Mouse (Mus musculus): Measurements from ENCODE around the gene Gys1. TPM values are rescaled to one million over a fixed set of nuclear protein-coding genes. Genes with fewer than 3 reads are reported as not detected.

Gys1 gene
- polyA plus RNA-seq, 2 experiments: 35.8 to 44.1 TPM

DNA sequence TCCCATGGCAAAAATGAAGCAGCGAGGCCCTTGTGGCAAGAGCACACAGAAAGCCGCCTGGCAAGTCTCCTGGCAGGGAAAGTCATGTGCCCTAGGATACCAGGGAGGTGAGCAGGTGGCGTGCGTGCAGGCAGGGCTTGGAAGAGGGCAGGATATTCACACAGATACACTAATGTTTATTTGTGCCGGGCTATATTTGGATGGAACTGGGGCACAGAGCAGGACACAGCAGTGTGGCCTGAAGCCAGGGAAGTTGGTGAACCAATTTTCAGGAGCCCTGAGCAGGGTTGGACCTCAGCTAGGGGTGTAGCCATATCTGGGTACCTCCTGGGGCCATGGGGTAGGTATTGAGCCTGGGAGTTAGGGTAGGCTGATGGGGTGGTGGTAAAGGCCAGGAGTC is 58.3 kb downstream of the Gys1 start:
- Histone ChIP-seq H3K9me3 (ENCODE audit: control insufficient read depth, low read length) (no peaks in the 10 kb centered on the region), H3K4me3 (replicated peaks; ENCODE audit: low read length) (no peak overlapping the region), H3K27me3 (ENCODE audit: control insufficient read depth, insufficient read depth, low read length) (no peaks in the 10 kb centered on the region), H3K4me2 (replicated peaks; ENCODE audit: low read depth, low read length, severe bottlenecking) (no peak overlapping the region), H3K4me1 (ENCODE audit: control insufficient read depth, insufficient read depth, low read length) (peaks cover 11% of the 10 kb centered on the region), H3K36me3 (ENCODE audit: control insufficient read depth, insufficient read depth, low read length) (peaks cover 62% of the 10 kb centered on the region), H3K27ac (replicated peaks; ENCODE audit: low read depth, low read length) (no peak overlapping the region), H3K9ac (ENCODE audit: low read depth, low read length, severe bottlenecking) (no peak overlapping the region)
- DNase-seq (ENCODE audit: low spot score) (no peak), ATAC-seq (ENCODE audit: low FRiP score, low read depth) (no peak)
- WGBS: 93% methylated on average over 5 of the region's 5 CpGs
- no peak for TF ChIP-seq POLR2A (IDR thresholded peaks at IDR 0.05; ENCODE audit: borderline replicate concordance, extremely low read depth, insufficient read depth, insufficient read length)

DNA sequence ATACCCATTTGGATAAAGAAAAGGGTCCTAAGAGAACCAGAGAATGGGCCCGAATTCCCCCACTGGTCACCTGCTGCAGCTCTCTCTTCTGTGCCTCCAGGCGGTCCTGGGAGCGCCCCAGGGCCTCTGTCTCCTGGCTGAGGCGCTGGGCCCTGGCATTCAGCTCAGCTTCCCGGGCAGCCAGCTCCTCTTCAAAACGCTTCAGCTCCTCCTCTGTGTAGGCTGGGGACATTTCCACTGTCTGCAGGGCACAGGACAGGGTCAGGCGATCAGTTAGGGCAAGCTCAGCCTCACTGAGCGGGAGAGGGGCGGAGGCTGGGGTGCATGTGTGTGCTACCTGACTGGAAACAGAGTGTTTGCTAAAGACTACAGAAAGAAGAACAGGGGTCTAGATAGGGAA is 59.9 kb downstream of the Gys1 start:
- no peak overlapping the region for H3K27ac ChIP-seq (replicated peaks; ENCODE audit: low read depth, low read length)
- 86% methylated on average over 9 of the region's 9 CpGs for WGBS
- no peak overlapping the region for H3K9ac ChIP-seq (ENCODE audit: low read depth, low read length, severe bottlenecking)
- no peaks in the 10 kb centered on the region for H3K27me3 ChIP-seq (ENCODE audit: control insufficient read depth, insufficient read depth, low read length)
- peaks cover 7% of the 10 kb centered on the region; the same call in 1 of the 2 replicates for H3K4me1 ChIP-seq (ENCODE audit: control insufficient read depth, insufficient read depth, low read length)
- ATAC-seq (ENCODE audit: low FRiP score, low read depth) (no peak), DNase-seq (ENCODE audit: low spot score) (no peak)
- H3K4me2 ChIP-seq (replicated peaks; ENCODE audit: low read depth, low read length, severe bottlenecking): no peak overlapping the region
- H3K4me3 ChIP-seq (replicated peaks; ENCODE audit: low read length): no peak overlapping the region
- TF ChIP-seq POLR2A (IDR thresholded peaks at IDR 0.05; ENCODE audit: borderline replicate concordance, extremely low read depth, insufficient read depth, insufficient read length): no peak
- peaks cover 78% of the 10 kb centered on the region for H3K36me3 ChIP-seq (ENCODE audit: control insufficient read depth, insufficient read depth, low read length)
- H3K9me3 ChIP-seq (ENCODE audit: control insufficient read depth, low read length): no peaks in the 10 kb centered on the region

DNA sequence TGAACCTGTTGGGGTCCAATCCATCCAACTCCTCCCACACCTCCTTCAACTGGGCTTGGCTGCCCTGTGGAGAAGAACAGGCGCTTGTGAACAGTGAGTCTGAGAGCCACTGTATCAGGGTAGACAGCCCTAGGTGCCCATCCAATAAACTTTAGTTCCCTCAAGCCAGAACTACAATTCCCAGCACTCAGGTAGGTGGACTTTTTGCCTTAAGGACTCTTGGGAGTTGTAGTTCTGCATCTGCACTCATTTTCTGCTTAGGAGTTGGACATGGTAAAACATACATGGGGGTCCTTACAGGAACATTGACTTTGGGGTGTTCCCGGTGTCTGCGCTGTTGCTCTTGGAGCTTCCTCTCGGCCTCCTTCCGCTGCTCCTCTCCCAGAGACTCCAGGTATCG is 63.8 kb downstream of the Gys1 start:
- peaks cover 95% of the 10 kb centered on the region for H3K36me3 ChIP-seq (ENCODE audit: control insufficient read depth, insufficient read depth, low read length)
- H3K4me3 ChIP-seq (replicated peaks; ENCODE audit: low read length): no peak overlapping the region
- no peak overlapping the region for H3K27ac ChIP-seq (replicated peaks; ENCODE audit: low read depth, low read length)
- H3K9me3 ChIP-seq (ENCODE audit: control insufficient read depth, low read length): no peaks in the 10 kb centered on the region
- TF ChIP-seq POLR2A (IDR thresholded peaks at IDR 0.05; ENCODE audit: borderline replicate concordance, extremely low read depth, insufficient read depth, insufficient read length): no peak
- WGBS: 95% methylated on average over 6 of the region's 6 CpGs
- no peak for DNase-seq (ENCODE audit: low spot score)
- ATAC-seq (ENCODE audit: low FRiP score, low read depth): no peak
- no peak overlapping the region for H3K9ac ChIP-seq (ENCODE audit: low read depth, low read length, severe bottlenecking)
- no peaks in the 10 kb centered on the region for H3K4me1 ChIP-seq (ENCODE audit: control insufficient read depth, insufficient read depth, low read length)
- no peaks in the 10 kb centered on the region for H3K27me3 ChIP-seq (ENCODE audit: control insufficient read depth, insufficient read depth, low read length)
- H3K4me2 ChIP-seq (replicated peaks; ENCODE audit: low read depth, low read length, severe bottlenecking): no peak overlapping the region

Small RNAs within 50 kb of the gene (microRNA-seq; reads per million reads assigned to microRNA genes)
- gene Gm22133: not detected

Other genes starting within 250 kb of the Gys1 start
Only the 30 nearest of the 32 such genes appear.
- 1.4 and 1.5 TPM in 2 replicates for gene Ccdc155, start 230.0 kb upstream of the Gys1 start, polyA plus RNA-seq (2012; rRNA removed)
- gene Ccdc155, start 230.0 kb upstream of the Gys1 start, polyA plus RNA-seq (2014; fragmentation: Nextera tagmentation; extraction: Ambion mirVana): 0.79 and 1.2 TPM in 2 replicates
- 3.0 and 4.8 TPM in 2 replicates for gene Dkkl1, start 222.7 kb upstream of the Gys1 start, polyA plus RNA-seq (2012; rRNA removed)
- 9.0 and 14.8 TPM in 2 replicates for gene Dkkl1, start 222.7 kb upstream of the Gys1 start, polyA plus RNA-seq (2014; fragmentation: Nextera tagmentation; extraction: Ambion mirVana)
- 450 and 560 TPM in 2 replicates for gene Tead2, start 219.1 kb upstream of the Gys1 start, polyA plus RNA-seq (2012; rRNA removed)
- 143 and 168 TPM in 2 replicates for gene Tead2, start 219.1 kb upstream of the Gys1 start, polyA plus RNA-seq (2014; fragmentation: Nextera tagmentation; extraction: Ambion mirVana)
- gene Cd37, start 195.7 kb upstream of the Gys1 start, polyA plus RNA-seq (2012; rRNA removed): 4.9 and 6.0 TPM in 2 replicates
- gene Cd37, start 195.7 kb upstream of the Gys1 start, polyA plus RNA-seq (2014; fragmentation: Nextera tagmentation; extraction: Ambion mirVana): 2.6 and 3.7 TPM in 2 replicates
- gene Slc6a16, start 193.8 kb upstream of the Gys1 start, polyA plus RNA-seq (2012; rRNA removed): 0.18 and 0.29 TPM in 2 replicates
- gene Slc6a16, start 193.8 kb upstream of the Gys1 start, polyA plus RNA-seq (2014; fragmentation: Nextera tagmentation; extraction: Ambion mirVana): 0.21 TPM in 1 of 2 replicates, not detected in the other
- gene Slc6a21, start 157.3 kb upstream of the Gys1 start, polyA plus RNA-seq (2012; rRNA removed): not detected in 2 replicates
- not detected in 2 replicates for gene Slc6a21, start 157.3 kb upstream of the Gys1 start, polyA plus RNA-seq (2014; fragmentation: Nextera tagmentation; extraction: Ambion mirVana)
- 42.6 and 46.1 TPM in 2 replicates for gene Trpm4, start 101.1 kb upstream of the Gys1 start, polyA plus RNA-seq (2012; rRNA removed)
- 15.8 TPM in 2 replicates for gene Trpm4, start 101.1 kb upstream of the Gys1 start, polyA plus RNA-seq (2014; fragmentation: Nextera tagmentation; extraction: Ambion mirVana)
- gene Hrc, start 99.6 kb upstream of the Gys1 start, polyA plus RNA-seq (2012; rRNA removed): 9.5 and 17.9 TPM in 2 replicates
- gene Hrc, start 99.6 kb upstream of the Gys1 start, polyA plus RNA-seq (2014; fragmentation: Nextera tagmentation; extraction: Ambion mirVana): 4.1 and 5.9 TPM in 2 replicates
- 12.3 and 13.8 TPM in 2 replicates for gene Ppfia3, start 67.8 kb upstream of the Gys1 start, polyA plus RNA-seq (2012; rRNA removed)
- 8.4 and 9.0 TPM in 2 replicates for gene Ppfia3, start 67.8 kb upstream of the Gys1 start, polyA plus RNA-seq (2014; fragmentation: Nextera tagmentation; extraction: Ambion mirVana)
- 4.1 and 4.7 TPM in 2 replicates for gene Lin7b, start 64.3 kb upstream of the Gys1 start, polyA plus RNA-seq (2012; rRNA removed)
- 1.7 and 2.2 TPM in 2 replicates for gene Lin7b, start 64.3 kb upstream of the Gys1 start, polyA plus RNA-seq (2014; fragmentation: Nextera tagmentation; extraction: Ambion mirVana)
- gene Snrnp70, start 39.1 kb upstream of the Gys1 start, polyA plus RNA-seq (2012; rRNA removed): 539 and 694 TPM in 2 replicates
- gene Snrnp70, start 39.1 kb upstream of the Gys1 start, polyA plus RNA-seq (2014; fragmentation: Nextera tagmentation; extraction: Ambion mirVana): 69.7 and 73.7 TPM in 2 replicates
- gene Kcna7, start 29.2 kb upstream of the Gys1 start, polyA plus RNA-seq (2012; rRNA removed): 0.10 TPM in 2 replicates
- gene Kcna7, start 29.2 kb upstream of the Gys1 start, polyA plus RNA-seq (2014; fragmentation: Nextera tagmentation; extraction: Ambion mirVana): 0.11 TPM in 1 of 2 replicates, not detected in the other
- 4.2 and 4.5 TPM in 2 replicates for gene Ntf5, start 21.1 kb upstream of the Gys1 start, polyA plus RNA-seq (2012; rRNA removed)
- 4.4 and 6.0 TPM in 2 replicates for gene Ntf5, start 21.1 kb upstream of the Gys1 start, polyA plus RNA-seq (2014; fragmentation: Nextera tagmentation; extraction: Ambion mirVana)
- gene Lhb, start 14.0 kb upstream of the Gys1 start, polyA plus RNA-seq (2012; rRNA removed): 0.50 and 1.4 TPM in 2 replicates
- gene Lhb, start 14.0 kb upstream of the Gys1 start, polyA plus RNA-seq (2014; fragmentation: Nextera tagmentation; extraction: Ambion mirVana): not detected in 2 replicates
- 120 TPM in 2 replicates for gene Ruvbl2, start 3.3 kb downstream of the Gys1 start, polyA plus RNA-seq (2012; rRNA removed)
- gene Ruvbl2, start 3.3 kb downstream of the Gys1 start, polyA plus RNA-seq (2014; fragmentation: Nextera tagmentation; extraction: Ambion mirVana): 119 and 126 TPM in 2 replicates
- gene Ftl1, start 25.0 kb downstream of the Gys1 start, polyA plus RNA-seq (2012; rRNA removed): 1,503 and 2,450 TPM in 2 replicates
- gene Ftl1, start 25.0 kb downstream of the Gys1 start, polyA plus RNA-seq (2014; fragmentation: Nextera tagmentation; extraction: Ambion mirVana): 4,726 and 4,986 TPM in 2 replicates
- 127 and 164 TPM in 2 replicates for gene Bax, start 32.1 kb downstream of the Gys1 start, polyA plus RNA-seq (2012; rRNA removed)
- 133 and 140 TPM in 2 replicates for gene Bax, start 32.1 kb downstream of the Gys1 start, polyA plus RNA-seq (2014; fragmentation: Nextera tagmentation; extraction: Ambion mirVana)
- gene Tulp2, start 47.0 kb downstream of the Gys1 start, polyA plus RNA-seq (2012; rRNA removed): 0.82 and 1.3 TPM in 2 replicates
- gene Tulp2, start 47.0 kb downstream of the Gys1 start, polyA plus RNA-seq (2014; fragmentation: Nextera tagmentation; extraction: Ambion mirVana): 1.2 and 2.0 TPM in 2 replicates
- not detected in 2 replicates for gene Gm45808, start 52.0 kb downstream of the Gys1 start, polyA plus RNA-seq (2012; rRNA removed)
- gene Gm45808, start 52.0 kb downstream of the Gys1 start, polyA plus RNA-seq (2014; fragmentation: Nextera tagmentation; extraction: Ambion mirVana): not detected in 2 replicates
- 2.4 and 2.9 TPM in 2 replicates for gene Dhdh, start 54.0 kb downstream of the Gys1 start, polyA plus RNA-seq (2012; rRNA removed)
- gene Dhdh, start 54.0 kb downstream of the Gys1 start, polyA plus RNA-seq (2014; fragmentation: Nextera tagmentation; extraction: Ambion mirVana): 2.0 and 2.6 TPM in 2 replicates
- gene Nucb1, start 75.6 kb downstream of the Gys1 start, polyA plus RNA-seq (2012; rRNA removed): 293 and 299 TPM in 2 replicates
- 239 and 254 TPM in 2 replicates for gene Nucb1, start 75.6 kb downstream of the Gys1 start, polyA plus RNA-seq (2014; fragmentation: Nextera tagmentation; extraction: Ambion mirVana)
- 27.5 and 29.8 TPM in 2 replicates for gene Ppp1r15a, start 91.4 kb downstream of the Gys1 start, polyA plus RNA-seq (2012; rRNA removed)
- gene Ppp1r15a, start 91.4 kb downstream of the Gys1 start, polyA plus RNA-seq (2014; fragmentation: Nextera tagmentation; extraction: Ambion mirVana): 21.2 and 22.1 TPM in 2 replicates
- 13.1 and 17.2 TPM in 2 replicates for gene Plekha4, start 91.5 kb downstream of the Gys1 start, polyA plus RNA-seq (2012; rRNA removed)
- 4.3 and 4.6 TPM in 2 replicates for gene Plekha4, start 91.5 kb downstream of the Gys1 start, polyA plus RNA-seq (2014; fragmentation: Nextera tagmentation; extraction: Ambion mirVana)
- 1.1 and 1.2 TPM in 2 replicates for gene Hsd17b14, start 120.0 kb downstream of the Gys1 start, polyA plus RNA-seq (2012; rRNA removed)
- 0.44 and 0.92 TPM in 2 replicates for gene Hsd17b14, start 120.0 kb downstream of the Gys1 start, polyA plus RNA-seq (2014; fragmentation: Nextera tagmentation; extraction: Ambion mirVana)
- gene Bcat2, start 135.3 kb downstream of the Gys1 start, polyA plus RNA-seq (2012; rRNA removed): 67.6 and 71.5 TPM in 2 replicates
- 57.2 and 60.4 TPM in 2 replicates for gene Bcat2, start 135.3 kb downstream of the Gys1 start, polyA plus RNA-seq (2014; fragmentation: Nextera tagmentation; extraction: Ambion mirVana)
- 0.58 and 0.73 TPM in 2 replicates for gene Fgf21, start 180.6 kb downstream of the Gys1 start, polyA plus RNA-seq (2012; rRNA removed)
- 0.43 and 0.66 TPM in 2 replicates for gene Fgf21, start 180.6 kb downstream of the Gys1 start, polyA plus RNA-seq (2014; fragmentation: Nextera tagmentation; extraction: Ambion mirVana)
- 1.0 and 1.9 TPM in 2 replicates for gene Fut1, start 182.4 kb downstream of the Gys1 start, polyA plus RNA-seq (2012; rRNA removed)
- gene Fut1, start 182.4 kb downstream of the Gys1 start, polyA plus RNA-seq (2014; fragmentation: Nextera tagmentation; extraction: Ambion mirVana): 1.2 and 1.8 TPM in 2 replicates
- gene Izumo1, start 187.0 kb downstream of the Gys1 start, polyA plus RNA-seq (2012; rRNA removed): 0.33 and 0.43 TPM in 2 replicates
- gene Izumo1, start 187.0 kb downstream of the Gys1 start, polyA plus RNA-seq (2014; fragmentation: Nextera tagmentation; extraction: Ambion mirVana): 0.39 TPM in 1 of 2 replicates, not detected in the other
- 14.1 and 16.7 TPM in 2 replicates for gene Rasip1, start 192.6 kb downstream of the Gys1 start, polyA plus RNA-seq (2012; rRNA removed)
- 11.0 and 11.8 TPM in 2 replicates for gene Rasip1, start 192.6 kb downstream of the Gys1 start, polyA plus RNA-seq (2014; fragmentation: Nextera tagmentation; extraction: Ambion mirVana)
- gene Mamstr, start 205.1 kb downstream of the Gys1 start, polyA plus RNA-seq (2012; rRNA removed): 34.6 and 43.9 TPM in 2 replicates
- gene Mamstr, start 205.1 kb downstream of the Gys1 start, polyA plus RNA-seq (2014; fragmentation: Nextera tagmentation; extraction: Ambion mirVana): 15.7 and 19.8 TPM in 2 replicates

All from limb, embryonic 14.5 days (tissue).